Mouse (Mus musculus): ENCODE results near the gene Sectm1a. TPM values are rescaled to one million over a fixed set of nuclear protein-coding genes. Genes with fewer than 3 reads are reported as not detected.
"Not testable (repeated sequence)": the region's sequence is repeated elsewhere in the genome, so short reads cannot be mapped to it uniquely, and the experiment has no call there.

Gene Sectm1a
- polyA plus RNA-seq, 1 experiment from 2014 or later = not detected

DNA sequence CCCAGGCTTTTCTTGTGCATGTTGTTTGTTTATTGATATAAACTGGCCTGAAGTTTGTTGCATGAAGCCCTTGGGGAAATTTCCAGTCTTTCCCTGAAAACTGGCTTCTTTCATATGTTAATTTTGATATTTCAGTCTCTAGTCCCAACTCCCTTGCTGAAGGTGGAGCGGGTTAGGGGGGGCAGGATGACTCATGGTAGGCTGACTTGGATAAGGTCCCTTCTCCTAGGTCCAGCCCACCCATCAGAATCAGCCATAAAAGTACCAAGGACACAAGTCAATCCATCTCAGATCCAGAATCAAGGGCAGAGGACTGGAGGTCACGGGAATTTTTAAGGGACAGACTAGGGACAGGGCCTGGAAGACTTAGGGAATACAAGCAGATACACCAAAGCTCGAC lies 30.0 kb upstream of the Sectm1a start:
- H3K27ac ChIP-seq = no peak overlapping the region
- no peak overlapping the region for H3K4me2 ChIP-seq
- 84% methylated on average over 3 of the region's 3 CpGs for WGBS
- H3K9ac ChIP-seq = no peak overlapping the region
- H3K9me3 ChIP-seq = no peaks in the 10 kb centered on the region
- H3K27me3 ChIP-seq (replicated peaks) = no peaks in the 10 kb centered on the region
- H3K4me1 ChIP-seq = peaks cover 2% of the 10 kb centered on the region; the same call in 1 of the 2 replicates
- ATAC-seq (replicated peaks) = no peak
- no peaks in the 10 kb centered on the region for H3K36me3 ChIP-seq (replicated peaks)
- H3K4me3 ChIP-seq = no peak overlapping the region

DNA sequence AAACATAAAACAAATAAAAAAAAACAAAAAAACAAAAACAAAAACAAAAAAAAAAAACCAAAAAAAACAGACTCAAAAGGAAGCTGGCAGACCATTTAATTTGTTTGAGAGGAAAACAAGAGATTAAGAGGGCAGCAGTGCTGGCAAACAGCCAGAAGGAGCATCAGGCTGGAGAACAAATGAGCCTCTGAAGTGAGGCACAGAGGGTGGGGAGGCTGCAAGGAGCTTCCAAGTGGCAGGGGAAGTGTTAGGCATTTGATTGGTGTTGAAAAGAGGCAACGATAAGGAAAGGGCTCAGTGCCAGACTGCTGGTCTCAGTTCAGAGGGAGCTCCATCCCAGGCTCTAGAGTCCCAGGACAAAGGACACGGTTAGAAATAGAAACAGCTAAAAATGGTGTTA lies 29.0 kb upstream of the Sectm1a start:
- no peak overlapping the region for H3K4me3 ChIP-seq
- no peak for ATAC-seq (replicated peaks)
- WGBS = 9% methylated on average over 2 of the region's 2 CpGs
- no peak overlapping the region for H3K4me2 ChIP-seq
- no peaks in the 10 kb centered on the region for H3K36me3 ChIP-seq (replicated peaks)
- no peaks in the 10 kb centered on the region for H3K27me3 ChIP-seq (replicated peaks)
- H3K9me3 ChIP-seq = no peaks in the 10 kb centered on the region
- H3K27ac ChIP-seq = no peak overlapping the region
- peaks cover 2% of the 10 kb centered on the region; the same call in 1 of the 2 replicates for H3K4me1 ChIP-seq
- H3K9ac ChIP-seq = no peak overlapping the region

DNA sequence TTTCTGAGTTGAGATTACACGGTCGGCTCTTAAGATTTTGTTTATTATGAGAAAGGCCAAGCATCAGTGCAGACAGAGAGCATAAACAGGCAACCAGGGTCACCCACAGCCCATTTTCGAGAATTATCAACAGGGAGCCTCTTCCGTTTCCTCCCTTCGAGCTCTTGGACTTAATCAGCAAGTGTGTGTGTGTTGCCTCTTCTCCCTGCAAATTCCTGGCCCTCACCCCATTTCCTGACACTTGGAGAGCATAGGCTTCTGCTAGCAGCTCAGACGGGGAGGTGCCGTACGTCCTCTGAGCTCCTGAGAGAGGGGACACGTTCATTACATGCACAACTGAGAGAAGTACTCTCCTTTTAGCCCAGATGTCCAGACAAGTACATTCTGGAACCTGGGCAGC lies 27.0 kb upstream of the Sectm1a start:
- ATAC-seq (replicated peaks) = no peak
- Histone ChIP-seq H3K9ac (no peak overlapping the region), H3K4me2 (no peak overlapping the region)

DNA sequence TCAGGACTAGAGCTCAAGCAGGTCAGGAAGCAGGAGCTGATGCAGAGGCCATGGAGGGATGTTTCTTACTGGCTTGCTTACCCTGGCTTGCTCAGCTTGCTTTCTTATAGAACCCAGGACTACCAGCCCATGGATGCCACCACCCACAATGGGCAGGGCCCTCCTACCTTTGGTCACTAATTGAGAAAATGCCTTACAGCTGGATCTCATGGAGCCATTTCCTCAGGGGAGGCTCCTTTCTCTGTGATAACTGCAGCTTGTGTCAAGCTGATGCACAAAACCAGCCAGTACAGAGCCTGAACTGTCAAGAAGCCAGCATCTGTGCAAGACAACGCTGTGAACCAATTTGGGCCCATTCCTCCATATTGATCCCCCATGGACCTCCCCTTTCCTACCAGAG lies 26.2 kb upstream of the Sectm1a start:
- H3K9me3 ChIP-seq, H3K4me2 ChIP-seq: not testable (repeated sequence)
- 89% methylated on average over 1 of the region's 1 CpGs for WGBS

More for the DNA sequence above, 27.0 kb upstream of the Sectm1a start:
- H3K4me3 ChIP-seq = no peak overlapping the region
- no peak overlapping the region for H3K27ac ChIP-seq
- peaks cover 2% of the 10 kb centered on the region; the same call in 1 of the 2 replicates for H3K4me1 ChIP-seq
- H3K27me3 ChIP-seq (replicated peaks) = no peaks in the 10 kb centered on the region
- no peaks in the 10 kb centered on the region for H3K9me3 ChIP-seq
- H3K36me3 ChIP-seq (replicated peaks) = no peaks in the 10 kb centered on the region
- WGBS = 83% methylated on average over 9 of the region's 9 CpGs

DNA sequence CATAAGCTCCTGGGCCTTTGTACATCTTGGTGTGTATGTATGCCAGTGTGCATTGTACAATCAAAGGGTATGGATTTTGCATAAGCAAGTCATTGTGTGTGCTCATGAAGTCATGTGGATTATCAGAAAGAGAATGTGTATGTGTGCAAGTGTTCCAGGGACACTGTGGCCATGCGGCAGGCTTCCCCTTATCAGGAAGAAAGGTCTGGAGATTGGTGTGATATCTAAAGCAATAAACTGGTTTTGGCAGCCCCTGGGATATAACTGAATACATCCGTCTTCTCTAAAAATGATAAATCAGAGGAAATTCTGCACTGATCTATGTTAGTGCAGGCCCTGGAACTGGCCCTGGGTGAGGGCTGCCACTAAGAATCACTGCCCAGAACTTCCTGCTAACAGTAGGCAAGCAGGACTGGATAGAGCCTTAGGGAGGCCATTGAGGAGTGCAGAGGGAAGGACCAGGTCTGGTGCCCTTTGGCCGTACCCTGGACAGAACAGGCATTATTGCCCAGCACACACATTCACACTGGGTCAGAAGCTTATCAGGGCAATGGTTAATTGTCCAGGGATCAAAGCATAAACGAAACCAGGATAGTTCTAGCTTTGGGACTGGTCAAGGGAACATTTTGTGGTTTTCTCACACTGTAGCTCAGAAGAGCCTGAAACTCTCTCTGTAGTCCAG lies 20.2 kb upstream of the Sectm1a start:
- 91% methylated on average over 4 of the region's 4 CpGs for WGBS
- ATAC-seq (replicated peaks) = no peak

More for the DNA sequence above, 26.2 kb upstream of the Sectm1a start:
- H3K4me3 ChIP-seq; H3K4me1 ChIP-seq; ATAC-seq (replicated peaks); H3K9ac ChIP-seq; H3K36me3 ChIP-seq (replicated peaks); H3K27me3 ChIP-seq (replicated peaks); H3K27ac ChIP-seq: not testable (repeated sequence)

DNA sequence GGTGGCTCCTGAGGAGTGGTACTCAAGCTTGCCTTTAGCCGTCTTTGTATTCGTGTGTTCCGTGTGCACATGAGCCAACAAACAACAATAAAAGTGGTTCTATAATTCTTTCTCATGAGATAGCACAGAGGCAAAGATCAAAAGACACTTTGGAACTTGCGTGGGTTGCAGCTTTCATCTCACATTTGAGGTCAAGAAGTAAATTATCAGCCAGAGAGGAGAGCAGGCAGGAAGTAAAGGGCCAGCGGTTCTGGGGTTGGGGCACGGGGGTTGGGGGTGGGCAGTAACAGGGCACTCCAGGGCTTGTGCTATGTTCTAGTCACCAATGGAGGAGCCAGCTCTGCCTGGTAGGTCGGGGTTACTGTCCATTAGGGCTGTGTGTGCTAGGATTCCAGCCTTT lies 19.7 kb upstream of the Sectm1a start:
- Histone ChIP-seq H3K4me3 (no peak overlapping the region), H3K9ac (no peak overlapping the region), H3K4me1 (no peaks in the 10 kb centered on the region), H3K9me3 (no peaks in the 10 kb centered on the region), H3K4me2 (no peak overlapping the region), H3K36me3 (replicated peaks) (no peaks in the 10 kb centered on the region), H3K27ac (no peak overlapping the region), H3K27me3 (replicated peaks) (no peaks in the 10 kb centered on the region)
- ATAC-seq (replicated peaks) = no peak
- 74% methylated on average over 7 of the region's 7 CpGs for WGBS

More for the DNA sequence above, 20.2 kb upstream of the Sectm1a start:
- Histone ChIP-seq H3K9ac (no peak overlapping the region), H3K4me2 (no peak overlapping the region), H3K4me1 (no peaks in the 10 kb centered on the region), H3K4me3 (no peak overlapping the region), H3K27ac (no peak overlapping the region), H3K9me3 (no peaks in the 10 kb centered on the region), H3K27me3 (replicated peaks) (no peaks in the 10 kb centered on the region), H3K36me3 (replicated peaks) (no peaks in the 10 kb centered on the region)

DNA sequence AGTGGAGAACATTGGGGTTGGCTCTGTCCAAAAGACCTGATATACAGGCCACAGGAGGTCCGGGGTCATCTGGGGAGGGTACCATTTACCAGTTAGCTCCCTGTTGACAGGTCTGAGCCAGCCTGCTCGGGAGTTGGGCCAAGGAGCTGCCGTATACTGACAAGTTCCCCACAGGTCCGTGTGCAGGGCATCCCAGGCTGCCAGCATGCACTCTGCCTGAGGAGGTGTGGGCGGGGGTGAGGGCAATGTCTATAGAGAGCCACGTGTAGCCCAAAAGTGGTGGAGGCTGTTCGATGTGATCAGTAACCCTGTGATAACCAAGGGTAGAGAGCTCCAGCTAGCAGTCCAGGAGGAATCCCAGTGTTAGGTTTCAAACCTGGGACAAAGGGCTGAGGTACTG lies 18.7 kb upstream of the Sectm1a start:
- Histone ChIP-seq H3K4me1 (no peaks in the 10 kb centered on the region), H3K4me3 (no peak overlapping the region), H3K9ac (no peak overlapping the region), H3K27me3 (replicated peaks) (no peaks in the 10 kb centered on the region), H3K36me3 (replicated peaks) (no peaks in the 10 kb centered on the region), H3K9me3 (no peaks in the 10 kb centered on the region), H3K4me2 (no peak overlapping the region), H3K27ac (no peak overlapping the region)
- ATAC-seq (replicated peaks) = no peak
- WGBS = 78% methylated on average over 7 of the region's 7 CpGs

DNA sequence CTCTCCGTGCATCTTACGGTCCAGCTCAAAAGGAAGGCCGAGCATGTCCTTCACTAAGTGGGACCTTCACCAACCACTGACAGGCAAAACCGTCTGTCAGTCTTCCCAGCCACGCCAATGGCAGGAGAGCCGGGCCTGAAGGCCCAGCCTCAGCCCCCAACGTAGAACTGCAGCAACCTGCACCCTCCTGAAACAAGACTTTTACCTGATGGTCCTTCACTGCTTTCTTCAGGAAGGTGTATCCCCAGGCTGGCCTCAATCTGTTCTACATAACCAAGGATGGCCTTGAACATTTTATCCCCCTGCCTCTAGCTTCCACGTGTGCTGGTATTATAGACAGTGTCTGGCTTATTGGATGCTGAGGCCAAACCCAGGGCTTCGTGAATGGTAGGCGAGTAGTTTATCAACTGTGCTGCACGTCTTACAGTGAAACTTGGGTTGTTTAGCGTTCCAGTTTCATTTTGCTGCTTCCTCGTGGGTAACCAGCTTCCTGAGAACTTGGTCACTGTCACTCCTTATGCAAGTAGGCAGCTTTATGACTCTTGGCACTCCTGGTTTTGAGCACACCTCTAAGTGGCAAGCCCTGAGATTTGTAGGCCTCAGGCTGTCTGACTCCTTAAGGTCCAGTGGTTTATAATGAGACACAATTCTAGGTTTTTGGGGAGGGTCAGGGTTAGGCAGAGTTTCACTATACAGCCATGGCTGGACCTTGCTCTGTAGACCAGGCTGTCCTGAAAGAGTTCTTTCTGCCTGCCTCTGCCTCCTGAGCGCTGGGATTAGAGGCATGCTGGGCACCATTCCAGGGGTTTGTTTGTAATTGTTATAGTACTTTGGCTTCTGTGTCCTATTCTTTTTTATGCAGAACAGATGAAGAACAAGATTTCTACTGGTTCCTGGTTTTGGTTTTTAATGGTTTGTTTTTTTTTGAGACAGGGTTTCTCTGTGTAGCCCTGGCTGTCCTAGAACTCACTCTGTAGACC lies 11.9 kb upstream of the Sectm1a start:
- no peak overlapping the region for H3K9ac ChIP-seq
- no peak overlapping the region for H3K4me3 ChIP-seq
- ATAC-seq (replicated peaks) = no peak
- H3K27ac ChIP-seq = no peak overlapping the region
- 90% methylated on average over 14 of the region's 14 CpGs for WGBS
- no peak overlapping the region for H3K4me2 ChIP-seq
- no peaks in the 10 kb centered on the region for H3K9me3 ChIP-seq
- H3K4me1 ChIP-seq = no peaks in the 10 kb centered on the region
- H3K36me3 ChIP-seq (replicated peaks) = no peaks in the 10 kb centered on the region
- no peaks in the 10 kb centered on the region for H3K27me3 ChIP-seq (replicated peaks)

DNA sequence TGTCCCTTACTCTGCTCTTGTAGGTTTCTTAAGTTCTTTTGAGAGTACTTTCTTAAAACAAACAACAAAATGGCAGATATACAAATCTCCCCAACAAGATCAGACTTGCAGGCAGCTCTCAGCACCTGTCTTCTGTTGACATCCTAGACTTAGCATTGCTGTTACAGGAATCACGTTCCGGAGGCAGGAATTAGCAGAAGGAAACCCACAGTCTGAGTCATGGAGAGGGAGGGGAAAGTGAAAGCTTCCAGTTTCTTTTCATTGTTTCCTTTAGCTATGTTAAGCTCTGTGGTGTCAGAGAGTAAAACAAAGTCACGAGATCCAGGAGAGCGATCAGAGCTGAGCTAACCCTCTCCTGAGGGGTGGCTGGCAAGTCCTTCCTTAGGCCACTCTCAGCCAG lies 9.9 kb upstream of the Sectm1a start:
- WGBS = 62% methylated on average over 4 of the region's 4 CpGs

DNA sequence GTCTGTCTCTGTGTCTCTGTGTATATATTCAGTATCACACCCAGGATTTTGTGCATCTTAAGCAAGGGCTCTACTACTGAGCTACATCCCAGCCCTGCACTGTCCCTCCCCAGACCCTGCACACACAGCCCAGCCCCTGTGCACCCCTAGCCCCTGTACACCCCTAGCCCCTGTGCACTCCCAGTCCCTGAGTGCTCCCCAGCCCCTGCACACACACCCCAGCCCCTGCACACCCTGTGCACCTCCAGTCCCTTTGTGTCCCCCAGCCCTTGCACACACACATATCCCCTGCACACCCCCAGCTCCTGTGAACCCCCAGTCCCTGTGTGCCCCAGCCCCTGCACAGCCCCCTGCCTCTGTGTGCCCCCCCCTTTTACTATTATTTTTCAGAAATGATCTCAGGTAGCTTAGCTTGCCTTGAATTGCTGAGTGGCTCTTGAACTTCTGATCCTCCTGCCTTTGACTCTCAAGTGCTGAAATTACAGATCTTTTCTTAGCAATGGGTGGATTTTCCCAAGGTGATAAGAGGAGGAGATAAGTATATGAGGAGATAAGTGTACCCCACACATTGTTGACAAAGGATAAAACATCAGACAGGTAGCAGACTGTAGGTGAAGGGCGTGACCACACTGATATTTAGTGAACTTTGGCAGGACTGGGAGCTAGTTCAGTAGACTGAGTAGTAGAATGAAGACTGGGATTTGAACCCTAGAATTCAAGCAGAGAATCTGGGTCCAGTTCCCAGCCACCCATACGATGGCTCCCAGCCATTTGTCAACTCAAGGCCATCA lies 8.9 kb upstream of the Sectm1a start:
- Histone ChIP-seq H3K9ac (no peak overlapping the region), H3K27me3 (replicated peaks) (no peaks in the 10 kb centered on the region), H3K9me3 (no peaks in the 10 kb centered on the region), H3K4me3 (no peak overlapping the region), H3K27ac (no peak overlapping the region), H3K4me2 (no peak overlapping the region), H3K36me3 (replicated peaks) (no peaks in the 10 kb centered on the region), H3K4me1 (no peaks in the 10 kb centered on the region)
- no peak for ATAC-seq (replicated peaks)
- 91% methylated on average over 2 of the region's 2 CpGs for WGBS

More for the DNA sequence above, 9.9 kb upstream of the Sectm1a start:
- Histone ChIP-seq H3K27ac (no peak overlapping the region), H3K9ac (no peak overlapping the region), H3K4me1 (no peaks in the 10 kb centered on the region), H3K4me3 (no peak overlapping the region), H3K36me3 (replicated peaks) (no peaks in the 10 kb centered on the region), H3K27me3 (replicated peaks) (no peaks in the 10 kb centered on the region), H3K9me3 (no peaks in the 10 kb centered on the region), H3K4me2 (no peak overlapping the region)
- no peak for ATAC-seq (replicated peaks)

DNA sequence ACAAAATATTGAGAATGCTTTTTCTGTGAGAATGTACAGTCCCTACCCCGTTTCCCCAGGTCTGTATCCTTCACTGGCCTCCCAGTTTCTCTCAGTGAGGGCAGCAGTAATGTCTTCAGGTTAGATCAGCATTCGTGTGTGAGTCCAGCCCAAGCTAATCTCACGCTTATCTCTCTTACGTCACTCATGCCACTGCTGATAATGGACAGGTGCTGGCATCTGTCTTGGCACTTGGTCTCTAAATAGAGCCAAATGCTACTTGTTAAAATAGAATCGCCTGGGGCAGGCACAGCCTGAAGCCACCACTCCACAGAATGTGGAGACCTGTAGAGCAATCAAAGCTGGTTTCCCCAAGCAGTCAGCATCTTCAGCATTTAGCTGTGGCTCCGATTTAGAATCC lies 8.0 kb upstream of the Sectm1a start:
- H3K27me3 ChIP-seq (replicated peaks) = no peaks in the 10 kb centered on the region
- H3K4me3 ChIP-seq = no peak overlapping the region
- H3K9me3 ChIP-seq = no peaks in the 10 kb centered on the region
- H3K9ac ChIP-seq = no peak overlapping the region
- ATAC-seq (replicated peaks) = no peak
- no peaks in the 10 kb centered on the region for H3K4me1 ChIP-seq
- no peaks in the 10 kb centered on the region for H3K36me3 ChIP-seq (replicated peaks)
- WGBS = 84% methylated on average over 6 of the region's 6 CpGs
- H3K4me2 ChIP-seq = no peak overlapping the region
- H3K27ac ChIP-seq = no peak overlapping the region

DNA sequence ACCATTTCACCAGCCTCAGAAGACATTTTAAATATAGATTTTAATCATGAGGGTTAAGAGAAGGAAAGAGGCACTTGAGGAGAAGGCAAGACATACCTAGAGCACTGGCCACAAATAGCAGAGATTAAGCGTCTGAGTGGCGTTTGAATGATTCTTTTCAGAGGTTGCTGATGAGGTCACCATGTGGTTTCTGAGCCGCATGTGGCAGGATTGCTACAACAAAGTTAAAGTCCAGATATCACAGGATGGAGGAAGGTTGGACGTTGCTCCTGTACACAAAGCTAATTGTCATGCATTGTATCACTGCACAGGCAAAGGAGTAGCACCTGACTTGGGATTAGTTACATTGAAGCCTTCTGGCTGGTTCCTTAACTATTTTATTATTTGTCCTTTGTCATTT lies 5.3 kb upstream of the Sectm1a start:
- Histone ChIP-seq H3K36me3 (replicated peaks) (no peaks in the 10 kb centered on the region), H3K4me3 (no peak overlapping the region), H3K9me3 (no peaks in the 10 kb centered on the region), H3K27me3 (replicated peaks) (no peaks in the 10 kb centered on the region), H3K4me1 (no peaks in the 10 kb centered on the region), H3K4me2 (no peak overlapping the region), H3K9ac (no peak overlapping the region), H3K27ac (no peak overlapping the region)
- ATAC-seq (replicated peaks) = no peak
- WGBS = 61% methylated on average over 4 of the region's 4 CpGs

Data from midbrain, embryonic 15.5 days (tissue).